Mouse (Mus musculus) induced T-regulatory cell, adult 2 months (primary cell): ENCODE results near the gene Olfr1352.
"Not testable (repeated sequence)": the region's sequence is repeated elsewhere in the genome, so short reads cannot be mapped to it uniquely, and the experiment has no call there.

ENCODE experiments used
- DNase-seq: peaks from one replicate; pipeline ENCODE4 v3.0.0-alpha.2; 2012; ENCODE audit warnings: low read depth

Olfr1352 gene

GRCm38 (mm10) chr10:78980750-78981149, at the start of gene Olfr1352:
Gene Olfr1352 (plus strand): TSS chr10:78981050.
- DNase-seq, result no peak

GRCm38 (mm10) chr10:78950336-78950735, 30.5 kb upstream of the Olfr1352 start, which contains the start of gene Olfr8:
Gene Olfr8 (plus strand): TSS chr10:78950636.
- DNase-seq, result not testable (repeated sequence)

GRCm38 (mm10) chr10:78963009-78963408, 17.8 kb upstream of the Olfr1352 start, which contains the start of gene Olfr1353:
Gene Olfr1353 (plus strand): TSS chr10:78963309.
- not testable (repeated sequence) for DNase-seq

- no peak for DNase-seq
Observed at GRCm38 (mm10) chr10:79012172-79012571, 31.3 kb downstream of the Olfr1352 start, which contains the start of gene Olfr1351. Gene Olfr1351 (plus strand): TSS chr10:79012472.

- DNase-seq, result no peak
Observed at GRCm38 (mm10) chr10:79028441-79028840, 47.6 kb downstream of the Olfr1352 start, which contains the start of gene Olfr57. Gene Olfr57 (plus strand): TSS chr10:79028741.
